Mouse (Mus musculus) thymus, adult 18-20 months (tissue): ENCODE data around the gene Sun1.

ENCODE experiments used
- DNase-seq, 2 experiments: peaks; one replicate each; pipeline ENCODE4 v3.0.0; 2022; ENCODE audit warnings: mixed read lengths in 2 of 2

Sun1 gene

GRCm38 (mm10) chr5:139208871-139209684 lies 8.6 kb downstream of the Sun1 start:
- DNase-seq, result no peak

- no peak for DNase-seq
These were observed 9.2 kb downstream of the Sun1 start for GRCm38 (mm10) chr5:139209685-139210026.

GRCm38 (mm10) chr5:139211737-139212385 lies 11.4 kb downstream of the Sun1 start:
- no peak for DNase-seq

- no peak for DNase-seq
These were observed 13.9 kb downstream of the Sun1 start for GRCm38 (mm10) chr5:139214298-139214697.

GRCm38 (mm10) chr5:139215184-139215583 lies 14.7 kb downstream of the Sun1 start:
- DNase-seq, result no peak

GRCm38 (mm10) chr5:139216121-139216520 lies 15.7 kb downstream of the Sun1 start:
- no peak for DNase-seq

GRCm38 (mm10) chr5:139216774-139217173 lies 16.3 kb downstream of the Sun1 start:
- DNase-seq, result no peak

GRCm38 (mm10) chr5:139220006-139220515 lies 19.6 kb downstream of the Sun1 start:
- DNase-seq, result no peak

- DNase-seq, result no peak
These were observed 20.2 kb downstream of the Sun1 start for GRCm38 (mm10) chr5:139220610-139221009.

GRCm38 (mm10) chr5:139223331-139223730 lies 22.9 kb downstream of the Sun1 start:
- DNase-seq, result no peak

- DNase-seq, result no peak
These were observed 26.8 kb downstream of the Sun1 start for GRCm38 (mm10) chr5:139227236-139227635.

- no peak for DNase-seq
These were observed 27.2 kb downstream of the Sun1 start for GRCm38 (mm10) chr5:139227645-139228044.

- DNase-seq, result no peak
These were observed 27.9 kb downstream of the Sun1 start for GRCm38 (mm10) chr5:139228318-139228717.

GRCm38 (mm10) chr5:139229716-139230115 lies 29.3 kb downstream of the Sun1 start:
- DNase-seq, result no peak

- DNase-seq, result no peak
These were observed 31.6 kb downstream of the Sun1 start for GRCm38 (mm10) chr5:139232083-139232482.

GRCm38 (mm10) chr5:139234423-139234822 lies 34.0 kb downstream of the Sun1 start:
- DNase-seq, result no peak

GRCm38 (mm10) chr5:139237436-139237835 lies 37.0 kb downstream of the Sun1 start:
- no peak for DNase-seq

- no peak for DNase-seq
These were observed 40.8 kb downstream of the Sun1 start for GRCm38 (mm10) chr5:139241022-139241761.

- no peak for DNase-seq
These were observed 42.9 kb downstream of the Sun1 start for GRCm38 (mm10) chr5:139243384-139243783.

GRCm38 (mm10) chr5:139247767-139248166 lies 47.3 kb downstream of the Sun1 start:
- DNase-seq, result no peak

- DNase-seq, result no peak
These were observed 48.4 kb downstream of the Sun1 start for GRCm38 (mm10) chr5:139248846-139249245.

- DNase-seq, result no peak
These were observed 50.8 kb downstream of the Sun1 start for GRCm38 (mm10) chr5:139251279-139251678.

- no peak for DNase-seq
These were observed 51.3 kb downstream of the Sun1 start for GRCm38 (mm10) chr5:139251736-139252080.
